Mouse (Mus musculus): ENCODE results near the gene S100a4.

The S100a4 gene

GRCm38 (mm10) chr3:90600036-90600435 lies 3.5 kb upstream of the S100a4 start:
- DNase-seq (ENCODE audit: low read depth): no peak

- DNase-seq (ENCODE audit: low read depth): no peak
Observed at GRCm38 (mm10) chr3:90600458-90601195, 2.9 kb upstream of the S100a4 start.

GRCm38 (mm10) chr3:90601486-90602110 lies 2.0 kb upstream of the S100a4 start, which contains the start of gene Gm42674:
TSS of gene Gm42674 (plus strand) at chr3:90601904.
- DNase-seq (ENCODE audit: low read depth): no peak

GRCm38 (mm10) chr3:90604416-90604815 lies 845 bp downstream of the S100a4 start:
- peak; percentile 49 for DNase-seq (ENCODE audit: low read depth)

- peak; percentile 63 for DNase-seq (ENCODE audit: low read depth)
Observed at GRCm38 (mm10) chr3:90605049-90605448, 1.5 kb downstream of the S100a4 start.

GRCm38 (mm10) chr3:90605736-90606135 lies 2.2 kb downstream of the S100a4 start:
- DNase-seq (ENCODE audit: low read depth): no peak

- DNase-seq (ENCODE audit: low read depth): no peak
Observed at GRCm38 (mm10) chr3:90606185-90606584, 2.6 kb downstream of the S100a4 start.

GRCm38 (mm10) chr3:90607361-90607760 lies 3.8 kb downstream of the S100a4 start:
- DNase-seq (ENCODE audit: low read depth): no peak

- no peak for DNase-seq (ENCODE audit: low read depth)
Observed at GRCm38 (mm10) chr3:90608223-90608622, 4.7 kb downstream of the S100a4 start, which contains the start of gene S100a5. TSS of gene S100a5 (plus strand) at chr3:90608523.

- no peak for DNase-seq (ENCODE audit: low read depth)
Observed at GRCm38 (mm10) chr3:90609102-90609501, 5.5 kb downstream of the S100a4 start.

GRCm38 (mm10) chr3:90611494-90611893 lies 7.9 kb downstream of the S100a4 start:
- DNase-seq (ENCODE audit: low read depth): no peak

GRCm38 (mm10) chr3:90612061-90612460 lies 8.5 kb downstream of the S100a4 start:
- peak; percentile 72 for DNase-seq (ENCODE audit: low read depth)

- DNase-seq (ENCODE audit: low read depth): peak; percentile 93
Observed at GRCm38 (mm10) chr3:90612728-90613291, 9.2 kb downstream of the S100a4 start, which contains the start of gene S100a6. TSS of gene S100a6 (plus strand) at chr3:90612882.

- DNase-seq (ENCODE audit: low read depth): peak; percentile 53
Observed at GRCm38 (mm10) chr3:90613461-90614147, 10.0 kb downstream of the S100a4 start.

- no peak for DNase-seq (ENCODE audit: low read depth)
Observed at GRCm38 (mm10) chr3:90614148-90614530, 10.6 kb downstream of the S100a4 start.

- DNase-seq (ENCODE audit: low read depth): no peak
Observed at GRCm38 (mm10) chr3:90614611-90615251, 11.2 kb downstream of the S100a4 start.

GRCm38 (mm10) chr3:90615415-90615814 lies 11.8 kb downstream of the S100a4 start:
- peak; percentile 93 for DNase-seq (ENCODE audit: low read depth)

GRCm38 (mm10) chr3:90615911-90616310 lies 12.3 kb downstream of the S100a4 start:
- DNase-seq (ENCODE audit: low read depth): no peak

- peak; percentile 67 for DNase-seq (ENCODE audit: low read depth)
Observed at GRCm38 (mm10) chr3:90617586-90617985, 14.0 kb downstream of the S100a4 start.

- no peak for DNase-seq (ENCODE audit: low read depth)
Observed at GRCm38 (mm10) chr3:90621552-90621951, 18.0 kb downstream of the S100a4 start.

GRCm38 (mm10) chr3:90623435-90624071 lies 20.0 kb downstream of the S100a4 start:
- DNase-seq (ENCODE audit: low read depth): peak; percentile 65
